Mouse (Mus musculus) thymus, adult 2 months (tissue): ENCODE measurements around the gene Eva1a.

Experiments used
- CTCF ChIP-seq: fragments of 200-500 bp; IDR thresholded peaks from 2 replicates; pipeline ENCODE4 v1.5.1; 2012; ENCODE audit warnings: mild to moderate bottlenecking, control low read depth, low read length, moderate library complexity, borderline replicate concordance; ENCODE audit not compliant: control insufficient read depth, poor library complexity, insufficient read depth; ENCODE audit errors: extremely low read depth
- POLR2A ChIP-seq: fragments of 200-500 bp; IDR thresholded peaks from 2 replicates; pipeline ENCODE4 v1.6.1; 2012; ENCODE audit warnings: mild to moderate bottlenecking, low read length, control low read depth, moderate library complexity; ENCODE audit not compliant: control insufficient read depth, poor library complexity, insufficient read depth; ENCODE audit errors: extremely low read depth

DNA sequence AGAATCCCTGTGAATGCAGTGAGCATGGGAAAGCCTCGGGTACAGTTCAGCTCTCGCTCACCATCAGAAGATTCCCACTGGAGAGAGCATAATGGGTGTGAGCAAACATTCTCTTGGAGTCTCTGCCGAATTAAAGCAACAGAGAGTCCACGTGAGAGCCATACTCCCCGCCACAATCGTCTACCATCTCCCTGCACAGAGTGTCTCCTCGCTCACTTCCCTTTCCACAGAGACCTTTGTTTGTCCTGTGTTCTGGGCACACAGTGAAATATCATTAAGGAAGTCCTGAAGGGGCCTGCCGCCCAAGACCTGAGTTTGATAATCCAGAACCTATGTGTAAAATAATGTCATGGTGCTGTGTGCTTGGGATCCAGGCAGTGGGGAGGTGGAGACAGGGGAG, 10.7 kb downstream of the Eva1a start:
- no peak for TF ChIP-seq CTCF
- TF ChIP-seq POLR2A: no peak
